Mouse (Mus musculus): ENCODE data around the gene Rasl2-9. TPM values are rescaled to one million over a fixed set of nuclear protein-coding genes. Genes with fewer than 3 reads are reported as not detected.

The Rasl2-9 gene
- polyA plus RNA-seq, 1 experiment from 2014 or later, result 0.41 TPM

GRCm38 (mm10) chr7:5076931-5077330, 48.8 kb downstream of the Rasl2-9 start:
- Histone ChIP-seq H3K36me3 (ENCODE audit: control insufficient read depth, insufficient read depth, low read length) (peaks cover 69% of the 10 kb centered on the region), H3K9ac (replicated peaks; ENCODE audit: low read length) (no peak overlapping the region), H3K4me3 (replicated peaks; ENCODE audit: low read depth, low read length) (no peak overlapping the region), H3K4me1 (ENCODE audit: control insufficient read depth, insufficient read depth, low read length) (peaks cover 13% of the 10 kb centered on the region), H3K27me3 (ENCODE audit: control insufficient read depth, insufficient read depth, low read length) (no peaks in the 10 kb centered on the region), H3K27ac (replicated peaks; ENCODE audit: low read depth, low read length) (no peak overlapping the region), H3K9me3 (ENCODE audit: control insufficient read depth, low read length) (no peaks in the 10 kb centered on the region), H3K4me2 (ENCODE audit: low read length) (no peak overlapping the region)
- ATAC-seq (ENCODE audit: low FRiP score, low TSS enrichment) (no peak), DNase-seq (no peak)
- WGBS, result 94% methylated on average over 2 of the region's 2 CpGs

- no peak overlapping the region for H3K4me3 ChIP-seq (replicated peaks; ENCODE audit: low read depth, low read length)
- H3K27ac ChIP-seq (replicated peaks; ENCODE audit: low read depth, low read length), result no peak overlapping the region
- H3K9me3 ChIP-seq (ENCODE audit: control insufficient read depth, low read length), result no peaks in the 10 kb centered on the region
- no peaks in the 10 kb centered on the region for H3K4me1 ChIP-seq (ENCODE audit: control insufficient read depth, insufficient read depth, low read length)
- no peaks in the 10 kb centered on the region for H3K27me3 ChIP-seq (ENCODE audit: control insufficient read depth, insufficient read depth, low read length)
- H3K4me2 ChIP-seq (ENCODE audit: low read length), result no peak overlapping the region
- WGBS, result 95% methylated on average over 5 of the region's 5 CpGs
- no peak overlapping the region for H3K9ac ChIP-seq (replicated peaks; ENCODE audit: low read length)
- peaks cover 88% of the 10 kb centered on the region for H3K36me3 ChIP-seq (ENCODE audit: control insufficient read depth, insufficient read depth, low read length)
- DNase-seq (no peak), ATAC-seq (ENCODE audit: low FRiP score, low TSS enrichment) (no peak)
These were observed 50.8 kb downstream of the Rasl2-9 start for GRCm38 (mm10) chr7:5074984-5075383.

Small RNAs within 50 kb of the gene (microRNA-seq; reads per million reads assigned to microRNA genes)
- gene Gm26217, result not detected

Other genes starting within 250 kb of the Rasl2-9 start
- gene Isoc2a, start 248.8 kb downstream of the Rasl2-9 start, polyA plus RNA-seq (2014; fragmentation: Nextera tagmentation; extraction: Ambion mirVana), result 0.43 and 0.54 TPM in 2 replicates
- 0.55 TPM in 1 of 2 replicates, not detected in the other for gene Gm36210, start 219.4 kb downstream of the Rasl2-9 start, polyA plus RNA-seq (2014; fragmentation: Nextera tagmentation; extraction: Ambion mirVana)
- gene Zfp628, start 210.7 kb downstream of the Rasl2-9 start, polyA plus RNA-seq (2014; fragmentation: Nextera tagmentation; extraction: Ambion mirVana), result 4.6 and 5.1 TPM in 2 replicates
- gene Nat14, start 203.9 kb downstream of the Rasl2-9 start, polyA plus RNA-seq (2014; fragmentation: Nextera tagmentation; extraction: Ambion mirVana), result 24.0 and 28.9 TPM in 2 replicates
- gene Ssc5d, start 200.2 kb downstream of the Rasl2-9 start, polyA plus RNA-seq (2014; fragmentation: Nextera tagmentation; extraction: Ambion mirVana), result 0.12 and 0.84 TPM in 2 replicates
- not detected in 2 replicates for gene Sbk2, start 161.5 kb downstream of the Rasl2-9 start, polyA plus RNA-seq (2014; fragmentation: Nextera tagmentation; extraction: Ambion mirVana)
- 0.59 and 0.89 TPM in 2 replicates for gene Sbk3, start 154.8 kb downstream of the Rasl2-9 start, polyA plus RNA-seq (2014; fragmentation: Nextera tagmentation; extraction: Ambion mirVana)
- gene Zfp579, start 129.8 kb downstream of the Rasl2-9 start, polyA plus RNA-seq (2014; fragmentation: Nextera tagmentation; extraction: Ambion mirVana), result 69.3 and 76.5 TPM in 2 replicates
- gene Zfp524, start 111.5 kb downstream of the Rasl2-9 start, polyA plus RNA-seq (2014; fragmentation: Nextera tagmentation; extraction: Ambion mirVana), result 8.4 and 9.4 TPM in 2 replicates
- 36.2 and 38.0 TPM in 2 replicates for gene Fiz1, start 111.3 kb downstream of the Rasl2-9 start, polyA plus RNA-seq (2014; fragmentation: Nextera tagmentation; extraction: Ambion mirVana)
- 1.3 TPM in 1 of 2 replicates, not detected in the other for gene Gm44973, start 110.5 kb downstream of the Rasl2-9 start, polyA plus RNA-seq (2014; fragmentation: Nextera tagmentation; extraction: Ambion mirVana)
- gene Zfp865, start 105.6 kb downstream of the Rasl2-9 start, polyA plus RNA-seq (2014; fragmentation: Nextera tagmentation; extraction: Ambion mirVana), result 6.8 and 8.3 TPM in 2 replicates
- gene Ccdc106, start 105.4 kb downstream of the Rasl2-9 start, polyA plus RNA-seq (2014; fragmentation: Nextera tagmentation; extraction: Ambion mirVana), result 47.0 and 63.6 TPM in 2 replicates
- not detected in 2 replicates for gene 4632433K11Rik, start 91.8 kb downstream of the Rasl2-9 start, polyA plus RNA-seq (2014; fragmentation: Nextera tagmentation; extraction: Ambion mirVana)
- gene Zfp784, start 87.5 kb downstream of the Rasl2-9 start, polyA plus RNA-seq (2014; fragmentation: Nextera tagmentation; extraction: Ambion mirVana), result 9.1 and 10.8 TPM in 2 replicates
- 104 and 105 TPM in 2 replicates for gene Zfp580, start 74.4 kb downstream of the Rasl2-9 start, polyA plus RNA-seq (2014; fragmentation: Nextera tagmentation; extraction: Ambion mirVana)
- 111 and 115 TPM in 2 replicates for gene U2af2, start 63.8 kb downstream of the Rasl2-9 start, polyA plus RNA-seq (2014; fragmentation: Nextera tagmentation; extraction: Ambion mirVana)
- gene Epn1, start 45.7 kb downstream of the Rasl2-9 start, polyA plus RNA-seq (2014; fragmentation: Nextera tagmentation; extraction: Ambion mirVana), result 104 and 119 TPM in 2 replicates
- gene Rfpl4, start 9.0 kb downstream of the Rasl2-9 start, polyA plus RNA-seq (2014; fragmentation: Nextera tagmentation; extraction: Ambion mirVana), result not detected in 2 replicates
- 0.01 TPM in 1 of 2 replicates, not detected in the other for gene Vmn1r55, start 23.7 kb upstream of the Rasl2-9 start, polyA plus RNA-seq (2014; fragmentation: Nextera tagmentation; extraction: Ambion mirVana)
- gene Vmn1r56, start 70.8 kb upstream of the Rasl2-9 start, polyA plus RNA-seq (2014; fragmentation: Nextera tagmentation; extraction: Ambion mirVana), result not detected in 2 replicates
- not detected in 2 replicates for gene Vmn1r57, start 92.5 kb upstream of the Rasl2-9 start, polyA plus RNA-seq (2014; fragmentation: Nextera tagmentation; extraction: Ambion mirVana)
- gene Gm5065, start 224.6 kb upstream of the Rasl2-9 start, polyA plus RNA-seq (2014; fragmentation: Nextera tagmentation; extraction: Ambion mirVana), result not detected in 2 replicates
- gene Nlrp2, start 225.1 kb upstream of the Rasl2-9 start, polyA plus RNA-seq (2014; fragmentation: Nextera tagmentation; extraction: Ambion mirVana), result not detected in 2 replicates